Mouse (Mus musculus): ENCODE results near the gene Ddn. TPM values are rescaled to one million over a fixed set of nuclear protein-coding genes. Genes with fewer than 3 reads are reported as not detected.
A peak's percentile ranks its signal among the peaks of the same experiment; 100 is the strongest.
"Not testable (repeated sequence)": the region's sequence is repeated elsewhere in the genome, so short reads cannot be mapped to it uniquely, and the experiment has no call there.

Gene Ddn
- total RNA-seq, 2 experiments from 2014 or later, result not detected

GRCm38 (mm10) chr15:98832161-98833058 lies 23.1 kb upstream of the Ddn start:
- peak; percentile 47 for ATAC-seq (replicated peaks; ENCODE audit: poor library complexity, severe bottlenecking)

- peak; percentile 47 for ATAC-seq (replicated peaks; ENCODE audit: poor library complexity, severe bottlenecking)
Measured at GRCm38 (mm10) chr15:98831684-98832035, 22.4 kb upstream of the Ddn start.

- ATAC-seq (replicated peaks; ENCODE audit: poor library complexity, severe bottlenecking), result peak; percentile 90
Measured at GRCm38 (mm10) chr15:98830736-98831683, 21.7 kb upstream of the Ddn start, which contains the start of gene Prkag1. TSS of gene Prkag1 (minus strand) at chr15:98831521.

- no peak for ATAC-seq (replicated peaks; ENCODE audit: poor library complexity, severe bottlenecking)
Measured at GRCm38 (mm10) chr15:98827611-98828011, 18.3 kb upstream of the Ddn start.

- ATAC-seq (replicated peaks; ENCODE audit: poor library complexity, severe bottlenecking), result no peak
Measured at GRCm38 (mm10) chr15:98823434-98823833, 14.1 kb upstream of the Ddn start.

GRCm38 (mm10) chr15:98822147-98822546 lies 12.9 kb upstream of the Ddn start:
- no peak for ATAC-seq (replicated peaks; ENCODE audit: poor library complexity, severe bottlenecking)

- peak; percentile 46 for ATAC-seq (replicated peaks; ENCODE audit: poor library complexity, severe bottlenecking)
Measured at GRCm38 (mm10) chr15:98821403-98821802, 12.1 kb upstream of the Ddn start.

- no peak for ATAC-seq (replicated peaks; ENCODE audit: poor library complexity, severe bottlenecking)
Measured at GRCm38 (mm10) chr15:98820937-98821336, 11.6 kb upstream of the Ddn start.

- ATAC-seq (replicated peaks; ENCODE audit: poor library complexity, severe bottlenecking), result no peak
Measured at GRCm38 (mm10) chr15:98818171-98818570, 8.9 kb upstream of the Ddn start.

- no peak for ATAC-seq (replicated peaks; ENCODE audit: poor library complexity, severe bottlenecking)
Measured at GRCm38 (mm10) chr15:98812741-98813424, 3.6 kb upstream of the Ddn start.

- ATAC-seq (replicated peaks; ENCODE audit: poor library complexity, severe bottlenecking), result not testable (repeated sequence)
Measured at GRCm38 (mm10) chr15:98810212-98810611, 922 bp upstream of the Ddn start.

GRCm38 (mm10) chr15:98808651-98809134 lies 597 bp downstream of the Ddn start:
- ATAC-seq (replicated peaks; ENCODE audit: poor library complexity, severe bottlenecking), result no peak

GRCm38 (mm10) chr15:98807895-98808650 lies 1.2 kb downstream of the Ddn start:
- ATAC-seq (replicated peaks; ENCODE audit: poor library complexity, severe bottlenecking), result peak; percentile 29

- no peak; the same call in 1 of the 2 replicates for ATAC-seq (replicated peaks; ENCODE audit: poor library complexity, severe bottlenecking)
Measured at GRCm38 (mm10) chr15:98806809-98807770, 2.2 kb downstream of the Ddn start.

GRCm38 (mm10) chr15:98806071-98806808 lies 3.0 kb downstream of the Ddn start:
- ATAC-seq (replicated peaks; ENCODE audit: poor library complexity, severe bottlenecking), result no peak; the same call in 1 of the 2 replicates

GRCm38 (mm10) chr15:98805324-98806040 lies 3.8 kb downstream of the Ddn start:
- ATAC-seq (replicated peaks; ENCODE audit: poor library complexity, severe bottlenecking), result peak; percentile 21

- ATAC-seq (replicated peaks; ENCODE audit: poor library complexity, severe bottlenecking), result peak; percentile 52
Measured at GRCm38 (mm10) chr15:98804054-98804453, 5.2 kb downstream of the Ddn start.
